Mouse (Mus musculus): ENCODE measurements around the gene Xrcc4. TPM values are rescaled to one million over a fixed set of nuclear protein-coding genes. Genes with fewer than 3 reads are reported as not detected.

Xrcc4 gene
- polyA plus RNA-seq, 1 experiment from 2014 or later, result 20.0 TPM

- Histone ChIP-seq H3K27me3 (ENCODE audit: control insufficient read depth, insufficient read depth, low read length) (no peaks in the 10 kb centered on the region), H3K4me3 (ENCODE audit: low read depth, low read length) (peak overlapping the region; percentile 79), H3K9ac (ENCODE audit: low read depth, low read length) (peak overlapping the region; percentile 95), H3K4me2 (peak overlapping the region; percentile 83), H3K9me3 (replicated peaks; ENCODE audit: control insufficient read depth, low read length) (no peaks in the 10 kb centered on the region), H3K36me3 (ENCODE audit: control insufficient read depth, insufficient read depth, low read length) (no peaks in the 10 kb centered on the region), H3K4me1 (ENCODE audit: control insufficient read depth, insufficient read depth, low read length) (peaks cover 11% of the 10 kb centered on the region), H3K27ac (ENCODE audit: low read depth, low read length) (peak overlapping the region; percentile 92)
- WGBS (ENCODE audit: insufficient replicate concordance), result 17% methylated on average over 8 of the region's 8 CpGs
- ATAC-seq (replicated peaks; ENCODE audit: insufficient number of reproducible peaks, low FRiP score, low TSS enrichment), result no peak
Measured at GRCm38 (mm10) chr13:89743201-89743600, 346.2 kb downstream of the Xrcc4 start.

- peak overlapping the region; percentile 79 for H3K4me3 ChIP-seq (ENCODE audit: low read depth, low read length)
- no peaks in the 10 kb centered on the region for H3K36me3 ChIP-seq (ENCODE audit: control insufficient read depth, insufficient read depth, low read length)
- peak overlapping the region; percentile 83 for H3K4me2 ChIP-seq
- peak overlapping the region; percentile 92 for H3K27ac ChIP-seq (ENCODE audit: low read depth, low read length)
- no peaks in the 10 kb centered on the region for H3K9me3 ChIP-seq (replicated peaks; ENCODE audit: control insufficient read depth, low read length)
- peaks cover 8% of the 10 kb centered on the region for H3K4me1 ChIP-seq (ENCODE audit: control insufficient read depth, insufficient read depth, low read length)
- no peak for ATAC-seq (replicated peaks; ENCODE audit: insufficient number of reproducible peaks, low FRiP score, low TSS enrichment)
- 2% methylated on average over 15 of the region's 15 CpGs for WGBS (ENCODE audit: insufficient replicate concordance)
- peak overlapping the region; percentile 95 for H3K9ac ChIP-seq (ENCODE audit: low read depth, low read length)
- no peaks in the 10 kb centered on the region for H3K27me3 ChIP-seq (ENCODE audit: control insufficient read depth, insufficient read depth, low read length)
Measured at GRCm38 (mm10) chr13:89742686-89743200, 346.7 kb downstream of the Xrcc4 start.

GRCm38 (mm10) chr13:89741766-89742685, 347.4 kb downstream of the Xrcc4 start, which contains the start of gene Vcan:
TSS of gene Vcan (minus strand) at chr13:89742509.
- peak; percentile 56 for ATAC-seq (replicated peaks; ENCODE audit: insufficient number of reproducible peaks, low FRiP score, low TSS enrichment)
- peak within 1 kb of the TSS; percentile 79 for H3K4me3 ChIP-seq (ENCODE audit: low read depth, low read length)
- H3K27me3 ChIP-seq (ENCODE audit: control insufficient read depth, insufficient read depth, low read length), result no peaks in the 10 kb centered on the region
- peak within 1 kb of the TSS; percentile 92 for H3K27ac ChIP-seq (ENCODE audit: low read depth, low read length)
- under 1% methylated on average over 40 of the region's 40 CpGs for WGBS (ENCODE audit: insufficient replicate concordance)
- no peaks in the 10 kb centered on the region for H3K36me3 ChIP-seq (ENCODE audit: control insufficient read depth, insufficient read depth, low read length)
- H3K4me2 ChIP-seq, result peak within 1 kb of the TSS; percentile 83
- no peaks in the 10 kb centered on the region for H3K9me3 ChIP-seq (replicated peaks; ENCODE audit: control insufficient read depth, low read length)
- peak within 1 kb of the TSS; percentile 95 for H3K9ac ChIP-seq (ENCODE audit: low read depth, low read length)
- H3K4me1 ChIP-seq (ENCODE audit: control insufficient read depth, insufficient read depth, low read length), result peaks cover 6% of the 10 kb centered on the region; the same call in 1 of the 2 replicates

GRCm38 (mm10) chr13:89741116-89741551, 348.3 kb downstream of the Xrcc4 start:
- H3K9ac ChIP-seq (ENCODE audit: low read depth, low read length), result peak overlapping the region; percentile 95
- no peaks in the 10 kb centered on the region for H3K36me3 ChIP-seq (ENCODE audit: control insufficient read depth, insufficient read depth, low read length)
- under 1% methylated on average over 14 of the region's 14 CpGs for WGBS (ENCODE audit: insufficient replicate concordance)
- peak overlapping the region; percentile 79 for H3K4me3 ChIP-seq (ENCODE audit: low read depth, low read length)
- no peaks in the 10 kb centered on the region for H3K27me3 ChIP-seq (ENCODE audit: control insufficient read depth, insufficient read depth, low read length)
- peak overlapping the region; percentile 83 for H3K4me2 ChIP-seq
- H3K27ac ChIP-seq (ENCODE audit: low read depth, low read length), result peak overlapping the region; percentile 92
- H3K9me3 ChIP-seq (replicated peaks; ENCODE audit: control insufficient read depth, low read length), result no peaks in the 10 kb centered on the region
- peaks cover 11% of the 10 kb centered on the region; the same call in 1 of the 2 replicates for H3K4me1 ChIP-seq (ENCODE audit: control insufficient read depth, insufficient read depth, low read length)
- peak; percentile 36; the same call in 1 of the 2 replicates for ATAC-seq (replicated peaks; ENCODE audit: insufficient number of reproducible peaks, low FRiP score, low TSS enrichment)

GRCm38 (mm10) chr13:89740243-89741115, 348.9 kb downstream of the Xrcc4 start:
- peak; percentile 76 for ATAC-seq (replicated peaks; ENCODE audit: insufficient number of reproducible peaks, low FRiP score, low TSS enrichment)
- Histone ChIP-seq H3K4me3 (ENCODE audit: low read depth, low read length) (peak overlapping the region; percentile 79), H3K36me3 (ENCODE audit: control insufficient read depth, insufficient read depth, low read length) (no peaks in the 10 kb centered on the region), H3K9me3 (replicated peaks; ENCODE audit: control insufficient read depth, low read length) (no peaks in the 10 kb centered on the region), H3K27ac (ENCODE audit: low read depth, low read length) (peak overlapping the region; percentile 92), H3K4me1 (ENCODE audit: control insufficient read depth, insufficient read depth, low read length) (peaks cover 15% of the 10 kb centered on the region), H3K9ac (ENCODE audit: low read depth, low read length) (peak overlapping the region; percentile 95), H3K27me3 (ENCODE audit: control insufficient read depth, insufficient read depth, low read length) (no peaks in the 10 kb centered on the region), H3K4me2 (peak overlapping the region; percentile 83)
- WGBS (ENCODE audit: insufficient replicate concordance), result under 1% methylated on average over 33 of the region's 33 CpGs

GRCm38 (mm10) chr13:89739696-89740242, 349.6 kb downstream of the Xrcc4 start:
- peak overlapping the region; percentile 92 for H3K27ac ChIP-seq (ENCODE audit: low read depth, low read length)
- WGBS (ENCODE audit: insufficient replicate concordance), result 0% methylated on average over 24 of the region's 24 CpGs
- ATAC-seq (replicated peaks; ENCODE audit: insufficient number of reproducible peaks, low FRiP score, low TSS enrichment), result no peak

GRCm38 (mm10) chr13:89738776-89739695, 350.4 kb downstream of the Xrcc4 start:
- H3K27ac ChIP-seq (ENCODE audit: low read depth, low read length), result peak overlapping the region; percentile 92
- 1% methylated on average over 31 of the region's 31 CpGs for WGBS (ENCODE audit: insufficient replicate concordance)
- H3K4me1 ChIP-seq (ENCODE audit: control insufficient read depth, insufficient read depth, low read length), result peaks cover 20% of the 10 kb centered on the region
- peak overlapping the region; percentile 95 for H3K9ac ChIP-seq (ENCODE audit: low read depth, low read length)
- no peaks in the 10 kb centered on the region for H3K9me3 ChIP-seq (replicated peaks; ENCODE audit: control insufficient read depth, low read length)
- no peaks in the 10 kb centered on the region for H3K36me3 ChIP-seq (ENCODE audit: control insufficient read depth, insufficient read depth, low read length)
- peak; percentile 78 for ATAC-seq (replicated peaks; ENCODE audit: insufficient number of reproducible peaks, low FRiP score, low TSS enrichment)
- no peaks in the 10 kb centered on the region for H3K27me3 ChIP-seq (ENCODE audit: control insufficient read depth, insufficient read depth, low read length)
- peak overlapping the region; percentile 83 for H3K4me2 ChIP-seq
- peak overlapping the region; percentile 79 for H3K4me3 ChIP-seq (ENCODE audit: low read depth, low read length)

More at GRCm38 (mm10) chr13:89739696-89740242, 349.6 kb downstream of the Xrcc4 start:
- Histone ChIP-seq H3K9ac (ENCODE audit: low read depth, low read length) (peak overlapping the region; percentile 95), H3K27me3 (ENCODE audit: control insufficient read depth, insufficient read depth, low read length) (no peaks in the 10 kb centered on the region), H3K4me1 (ENCODE audit: control insufficient read depth, insufficient read depth, low read length) (peaks cover 20% of the 10 kb centered on the region), H3K9me3 (replicated peaks; ENCODE audit: control insufficient read depth, low read length) (no peaks in the 10 kb centered on the region), H3K4me3 (ENCODE audit: low read depth, low read length) (peak overlapping the region; percentile 79), H3K4me2 (peak overlapping the region; percentile 83), H3K36me3 (ENCODE audit: control insufficient read depth, insufficient read depth, low read length) (no peaks in the 10 kb centered on the region)

Data from heart, embryonic 11.5 days (tissue).